Mouse (Mus musculus): ENCODE measurements at regions not wholly inside any gene's neighbourhood (a gene's known extent, or its start where the extent isn't known, plus 50 kb on each side); places are given as distances from the start of the nearest gene placed in this dataset.

- peak; percentile 3 for DNase-seq
Observed at GRCm38 (mm10) chr11:92354160-92354559, 743.7 kb upstream of the Car10 start.

GRCm38 (mm10) chr11:92336545-92336944 lies 759.2 kb upstream of the Kif2b start:
- no peak for DNase-seq

GRCm38 (mm10) chr11:92335306-92335705 lies 757.9 kb upstream of the Kif2b start:
- no peak for DNase-seq

GRCm38 (mm10) chr11:92303052-92303451 lies 725.7 kb upstream of the Kif2b start:
- DNase-seq, result peak; percentile 2
